Mouse (Mus musculus): ENCODE results near the gene Gk5. TPM values are rescaled to one million over a fixed set of nuclear protein-coding genes. Genes with fewer than 3 reads are reported as not detected.
"Not testable (repeated sequence)": the region's sequence is repeated elsewhere in the genome, so short reads cannot be mapped to it uniquely, and the experiment has no call there.

Gk5 gene
- total RNA-seq (2017): 4.4 and 5.8 TPM in 2 replicates

- peak; percentile 98 for ATAC-seq (ENCODE audit: extremely low read depth, insufficient number of reproducible peaks, low FRiP score, poor library complexity, severe bottlenecking)
These were observed at the start of gene Gk5 for GRCm38 (mm10) chr9:96118861-96119772. Gene Gk5 (plus strand): TSS chr9:96119362.

- ATAC-seq (ENCODE audit: extremely low read depth, insufficient number of reproducible peaks, low FRiP score, poor library complexity, severe bottlenecking): no peak
These were observed 40.3 kb upstream of the Gk5 start for GRCm38 (mm10) chr9:96078752-96079315.

GRCm38 (mm10) chr9:96085293-96085692 lies 33.9 kb upstream of the Gk5 start:
- no peak for ATAC-seq (ENCODE audit: extremely low read depth, insufficient number of reproducible peaks, low FRiP score, poor library complexity, severe bottlenecking)

GRCm38 (mm10) chr9:96087671-96088070 lies 31.5 kb upstream of the Gk5 start:
- ATAC-seq (ENCODE audit: extremely low read depth, insufficient number of reproducible peaks, low FRiP score, poor library complexity, severe bottlenecking): no peak

GRCm38 (mm10) chr9:96088456-96088855 lies 30.7 kb upstream of the Gk5 start:
- not testable (repeated sequence) for ATAC-seq (ENCODE audit: extremely low read depth, insufficient number of reproducible peaks, low FRiP score, poor library complexity, severe bottlenecking)

GRCm38 (mm10) chr9:96092637-96093036 lies 26.5 kb upstream of the Gk5 start:
- not testable (repeated sequence) for ATAC-seq (ENCODE audit: extremely low read depth, insufficient number of reproducible peaks, low FRiP score, poor library complexity, severe bottlenecking)

- no peak for ATAC-seq (ENCODE audit: extremely low read depth, insufficient number of reproducible peaks, low FRiP score, poor library complexity, severe bottlenecking)
These were observed 25.9 kb upstream of the Gk5 start for GRCm38 (mm10) chr9:96093221-96093620.

GRCm38 (mm10) chr9:96094341-96094740 lies 24.8 kb upstream of the Gk5 start:
- ATAC-seq (ENCODE audit: extremely low read depth, insufficient number of reproducible peaks, low FRiP score, poor library complexity, severe bottlenecking): no peak

- ATAC-seq (ENCODE audit: extremely low read depth, insufficient number of reproducible peaks, low FRiP score, poor library complexity, severe bottlenecking): no peak
These were observed 24.0 kb upstream of the Gk5 start for GRCm38 (mm10) chr9:96095192-96095591.

GRCm38 (mm10) chr9:96102846-96103245 lies 16.3 kb upstream of the Gk5 start:
- no peak for ATAC-seq (ENCODE audit: extremely low read depth, insufficient number of reproducible peaks, low FRiP score, poor library complexity, severe bottlenecking)

- ATAC-seq (ENCODE audit: extremely low read depth, insufficient number of reproducible peaks, low FRiP score, poor library complexity, severe bottlenecking): no peak
These were observed 6.2 kb upstream of the Gk5 start for GRCm38 (mm10) chr9:96112879-96113361.

GRCm38 (mm10) chr9:96116801-96117200 lies 2.4 kb upstream of the Gk5 start:
- no peak for ATAC-seq (ENCODE audit: extremely low read depth, insufficient number of reproducible peaks, low FRiP score, poor library complexity, severe bottlenecking)

GRCm38 (mm10) chr9:96118216-96118615 lies 946 bp upstream of the Gk5 start:
- no peak for ATAC-seq (ENCODE audit: extremely low read depth, insufficient number of reproducible peaks, low FRiP score, poor library complexity, severe bottlenecking)

- ATAC-seq (ENCODE audit: extremely low read depth, insufficient number of reproducible peaks, low FRiP score, poor library complexity, severe bottlenecking): no peak
These were observed 8.8 kb downstream of the Gk5 start for GRCm38 (mm10) chr9:96127972-96128371.

GRCm38 (mm10) chr9:96132956-96133603 lies 13.9 kb downstream of the Gk5 start:
- no peak for ATAC-seq (ENCODE audit: extremely low read depth, insufficient number of reproducible peaks, low FRiP score, poor library complexity, severe bottlenecking)

- no peak for ATAC-seq (ENCODE audit: extremely low read depth, insufficient number of reproducible peaks, low FRiP score, poor library complexity, severe bottlenecking)
These were observed 15.3 kb downstream of the Gk5 start for GRCm38 (mm10) chr9:96134470-96134869.

GRCm38 (mm10) chr9:96134916-96135315 lies 15.8 kb downstream of the Gk5 start:
- no peak for ATAC-seq (ENCODE audit: extremely low read depth, insufficient number of reproducible peaks, low FRiP score, poor library complexity, severe bottlenecking)

- ATAC-seq (ENCODE audit: extremely low read depth, insufficient number of reproducible peaks, low FRiP score, poor library complexity, severe bottlenecking): no peak
These were observed 16.3 kb downstream of the Gk5 start for GRCm38 (mm10) chr9:96135461-96135860.

- ATAC-seq (ENCODE audit: extremely low read depth, insufficient number of reproducible peaks, low FRiP score, poor library complexity, severe bottlenecking): no peak
These were observed 19.8 kb downstream of the Gk5 start for GRCm38 (mm10) chr9:96138958-96139357.

- ATAC-seq (ENCODE audit: extremely low read depth, insufficient number of reproducible peaks, low FRiP score, poor library complexity, severe bottlenecking): no peak
These were observed 20.7 kb downstream of the Gk5 start for GRCm38 (mm10) chr9:96139876-96140275.

Measured in neutrophil, adult 5-6 weeks (primary cell).